Mouse (Mus musculus): Measurements from ENCODE around the gene Rabggtb. TPM values are rescaled to one million over a fixed set of nuclear protein-coding genes. Genes with fewer than 3 reads are reported as not detected.

The Rabggtb gene
- polyA plus RNA-seq, 1 experiment from 2014 or later, result 50.3 TPM

DNA sequence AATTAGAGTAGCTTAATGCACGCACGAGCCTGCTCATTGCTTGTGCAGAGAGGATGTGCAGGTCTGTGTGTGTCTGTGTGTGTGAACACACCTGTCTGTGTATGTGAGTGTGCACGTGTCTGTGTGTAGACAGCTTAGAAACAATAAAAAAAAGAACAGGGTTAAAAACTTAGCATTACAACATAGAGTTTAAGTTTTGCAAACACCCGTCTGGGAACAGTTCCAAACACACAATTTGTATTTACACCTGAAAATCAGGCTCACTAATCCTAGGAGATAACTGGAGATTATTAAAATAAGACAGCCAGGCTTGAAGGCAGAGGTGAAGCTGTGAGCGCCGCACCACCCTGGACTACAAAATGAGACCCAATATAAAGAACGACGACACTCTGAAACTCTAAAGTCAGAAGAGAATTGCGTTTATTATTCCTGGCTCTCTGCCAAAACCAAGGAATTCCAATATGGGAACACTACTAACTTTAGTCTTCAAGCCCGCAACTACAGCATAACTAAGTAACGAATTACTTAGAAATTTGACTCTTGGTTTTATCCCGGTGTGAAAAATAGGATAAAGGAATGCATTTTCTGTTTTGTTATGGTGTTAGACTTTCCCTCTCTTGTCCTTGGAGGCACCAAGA, 30.3 kb upstream of the Rabggtb start:
- ATAC-seq (replicated peaks; ENCODE audit: low FRiP score), result no peak
- H3K9ac ChIP-seq, result peak overlapping the region; percentile 79
- peak overlapping the region; percentile 74 for H3K4me2 ChIP-seq
- peak overlapping the region; percentile 90 for H3K4me3 ChIP-seq (replicated peaks)
- H3K4me1 ChIP-seq, result peaks cover 18% of the 10 kb centered on the region
- H3K27ac ChIP-seq, result peak overlapping the region; percentile 92
- no peaks in the 10 kb centered on the region for H3K27me3 ChIP-seq
- H3K9me3 ChIP-seq (replicated peaks), result no peaks in the 10 kb centered on the region
- WGBS, result 26% methylated on average over 12 of the region's 12 CpGs
- H3K36me3 ChIP-seq, result peaks cover 34% of the 10 kb centered on the region

DNA sequence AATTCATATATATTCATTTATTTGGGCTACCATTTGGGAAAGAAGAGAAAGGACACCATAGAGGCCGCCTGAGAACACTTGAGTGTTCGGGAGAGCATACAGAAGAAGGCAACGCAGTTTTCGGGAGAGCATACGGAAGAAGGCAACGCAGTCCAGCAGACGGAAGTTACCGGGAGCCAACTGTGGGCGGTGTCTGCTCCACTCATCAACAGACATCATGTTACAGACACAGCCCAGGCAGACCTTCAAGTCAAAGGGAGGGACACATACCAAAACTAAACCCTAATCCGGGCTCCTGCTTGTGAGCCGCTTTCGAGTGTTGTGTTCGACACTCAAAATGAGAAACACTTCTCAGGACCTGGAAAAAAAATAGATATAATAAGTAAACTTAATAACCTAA, 28.8 kb upstream of the Rabggtb start:
- H3K27ac ChIP-seq, result no peak overlapping the region
- no peak for ATAC-seq (replicated peaks; ENCODE audit: low FRiP score)
- peaks cover 20% of the 10 kb centered on the region for H3K4me1 ChIP-seq
- H3K4me2 ChIP-seq, result no peak overlapping the region
- no peaks in the 10 kb centered on the region for H3K9me3 ChIP-seq (replicated peaks)
- H3K36me3 ChIP-seq, result peaks cover 50% of the 10 kb centered on the region
- no peak overlapping the region for H3K9ac ChIP-seq
- no peaks in the 10 kb centered on the region for H3K27me3 ChIP-seq
- H3K4me3 ChIP-seq (replicated peaks), result no peak overlapping the region
- 90% methylated on average over 13 of the region's 13 CpGs for WGBS

DNA sequence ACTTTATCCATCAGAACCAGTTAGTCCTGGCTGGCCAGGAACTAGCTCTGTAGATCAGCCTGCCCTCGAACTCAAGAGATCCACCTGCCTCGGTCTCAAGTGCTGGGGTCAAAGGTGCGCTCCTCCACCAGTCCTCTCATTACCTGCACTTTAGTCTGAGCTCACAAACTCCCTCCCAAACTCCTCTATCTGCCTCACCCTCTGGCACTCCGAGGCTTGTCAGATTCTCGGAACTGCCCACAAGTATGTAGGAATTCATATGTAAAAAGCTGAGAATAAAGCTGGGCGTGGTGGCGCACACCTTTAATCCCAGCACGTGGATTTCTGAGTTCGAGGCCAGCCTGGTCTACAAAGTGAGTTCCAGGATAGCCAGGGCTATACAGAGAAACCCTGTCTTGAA, 27.7 kb upstream of the Rabggtb start:
- no peak overlapping the region for H3K4me3 ChIP-seq (replicated peaks)
- H3K9me3 ChIP-seq (replicated peaks), result no peaks in the 10 kb centered on the region
- H3K4me1 ChIP-seq, result peaks cover 20% of the 10 kb centered on the region
- whole genome bisulfite sequencing, result 94% methylated on average over 9 of the region's 9 CpGs
- H3K9ac ChIP-seq, result no peak overlapping the region
- H3K27ac ChIP-seq, result no peak overlapping the region
- no peak overlapping the region for H3K4me2 ChIP-seq
- H3K27me3 ChIP-seq, result no peaks in the 10 kb centered on the region
- no peak for ATAC-seq (replicated peaks; ENCODE audit: low FRiP score)
- H3K36me3 ChIP-seq, result peaks cover 59% of the 10 kb centered on the region

DNA sequence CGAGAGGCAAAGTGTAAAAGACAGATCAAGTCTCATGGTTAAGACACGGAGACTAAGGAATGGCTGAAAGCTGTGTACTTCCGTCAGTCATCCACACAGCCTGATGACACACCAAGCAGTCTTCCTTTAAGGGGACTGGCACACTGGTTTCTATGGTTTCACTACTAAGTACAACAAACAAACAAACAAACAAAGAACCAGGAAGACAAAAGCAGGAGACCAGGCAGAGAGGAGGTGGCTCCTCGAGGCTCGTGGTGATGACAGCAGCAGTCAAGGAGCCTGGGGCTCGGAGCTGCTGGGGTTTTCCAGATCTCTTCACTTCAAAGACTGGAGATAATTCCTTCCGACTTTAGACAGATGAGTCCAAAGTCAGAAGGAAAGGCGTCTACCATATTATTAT, 27.2 kb upstream of the Rabggtb start:
- Histone ChIP-seq H3K4me2 (no peak overlapping the region), H3K4me1 (peaks cover 17% of the 10 kb centered on the region), H3K27ac (no peak overlapping the region), H3K9me3 (replicated peaks) (no peaks in the 10 kb centered on the region), H3K27me3 (no peaks in the 10 kb centered on the region), H3K9ac (no peak overlapping the region), H3K4me3 (replicated peaks) (no peak overlapping the region), H3K36me3 (peaks cover 64% of the 10 kb centered on the region)
- 94% methylated on average over 8 of the region's 8 CpGs for WGBS
- no peak for ATAC-seq (replicated peaks; ENCODE audit: low FRiP score)

DNA sequence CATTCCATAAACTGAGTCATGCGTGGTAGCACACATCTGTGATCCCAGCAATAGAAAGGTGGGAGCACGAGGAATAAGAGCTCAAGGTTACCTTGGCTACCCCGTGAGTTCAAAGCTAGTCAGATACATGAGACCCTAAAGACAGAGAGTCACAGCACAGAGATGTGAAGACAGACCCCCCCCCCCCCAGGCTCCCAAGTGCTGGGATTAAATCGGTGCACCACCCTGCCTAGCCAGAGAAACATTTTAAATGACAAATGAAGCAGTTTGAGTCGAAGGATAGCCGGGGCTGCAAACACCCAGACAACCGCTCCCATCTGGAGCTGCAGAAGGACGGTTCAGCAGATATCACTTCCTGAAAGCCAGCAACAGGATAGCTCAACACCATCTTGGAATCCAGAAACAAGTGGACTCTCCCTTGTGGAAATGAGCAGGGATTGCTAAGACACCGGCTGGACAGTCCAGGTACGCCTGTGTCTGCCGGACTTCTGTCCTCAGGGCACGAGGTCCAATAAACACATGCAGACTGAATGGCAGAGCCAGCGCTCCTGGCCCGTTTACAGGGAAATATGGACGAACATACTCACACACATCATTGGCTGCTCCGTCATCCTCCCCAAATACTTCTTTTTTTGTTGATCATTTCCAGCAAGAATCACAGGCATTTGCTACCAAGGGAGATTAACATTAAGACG, 24.5 kb upstream of the Rabggtb start:
- Histone ChIP-seq H3K27ac (no peak overlapping the region), H3K9me3 (replicated peaks) (no peaks in the 10 kb centered on the region), H3K36me3 (peaks cover 90% of the 10 kb centered on the region), H3K9ac (no peak overlapping the region), H3K4me2 (no peak overlapping the region), H3K4me3 (replicated peaks) (no peak overlapping the region), H3K4me1 (peaks cover 2% of the 10 kb centered on the region; the same call in 1 of the 2 replicates), H3K27me3 (no peaks in the 10 kb centered on the region)
- 84% methylated on average over 17 of the region's 17 CpGs for WGBS
- ATAC-seq (replicated peaks; ENCODE audit: low FRiP score), result no peak

DNA sequence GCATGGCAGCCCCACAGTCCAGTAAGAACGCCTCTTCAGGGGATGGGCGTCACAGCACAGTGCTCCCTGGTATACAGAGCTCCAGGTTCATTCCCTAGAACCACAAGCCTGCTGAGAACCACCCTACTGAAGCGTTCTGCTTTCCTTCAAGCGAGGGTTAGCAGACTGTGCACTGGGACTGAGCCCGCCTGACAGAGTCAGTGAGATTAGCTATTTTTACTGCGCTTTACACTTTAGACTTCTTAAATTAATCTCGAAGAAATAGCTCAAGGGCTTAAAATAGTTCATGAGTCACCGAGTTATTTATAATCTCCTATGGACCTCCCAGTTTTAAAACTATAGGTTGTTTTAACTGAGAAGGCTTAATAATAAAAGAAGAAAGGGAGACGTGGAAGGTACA, 23.1 kb upstream of the Rabggtb start:
- H3K4me3 ChIP-seq (replicated peaks), result no peak overlapping the region
- no peak overlapping the region for H3K27ac ChIP-seq
- no peak overlapping the region for H3K4me2 ChIP-seq
- ATAC-seq (replicated peaks; ENCODE audit: low FRiP score), result no peak
- WGBS, result 82% methylated on average over 9 of the region's 9 CpGs
- peaks cover 93% of the 10 kb centered on the region for H3K36me3 ChIP-seq
- no peak overlapping the region for H3K9ac ChIP-seq
- no peaks in the 10 kb centered on the region for H3K27me3 ChIP-seq
- H3K4me1 ChIP-seq, result peaks cover 2% of the 10 kb centered on the region; the same call in 1 of the 2 replicates
- H3K9me3 ChIP-seq (replicated peaks), result no peaks in the 10 kb centered on the region

DNA sequence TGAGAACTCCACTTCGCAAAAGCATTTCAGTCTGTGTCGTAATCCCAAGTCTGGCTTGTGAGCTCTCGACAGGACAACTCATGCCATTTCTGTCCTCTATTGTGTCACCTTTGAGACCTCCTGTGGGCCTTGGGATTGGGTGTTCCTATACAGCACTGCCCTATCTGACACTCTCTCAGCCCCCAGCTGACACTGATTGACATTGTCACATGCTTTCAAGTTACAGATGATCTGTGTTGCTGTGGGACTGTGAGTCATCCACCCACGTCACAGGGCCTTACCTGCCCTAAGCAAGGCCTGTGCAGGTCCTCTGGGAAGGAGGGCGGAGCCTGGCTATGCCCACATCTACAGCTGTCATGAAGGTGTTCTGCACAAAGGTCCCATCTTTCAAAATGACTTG, 19.7 kb upstream of the Rabggtb start:
- Histone ChIP-seq H3K27me3 (no peaks in the 10 kb centered on the region), H3K36me3 (peaks cover 89% of the 10 kb centered on the region), H3K27ac (no peak overlapping the region), H3K9ac (no peak overlapping the region), H3K9me3 (replicated peaks) (no peaks in the 10 kb centered on the region), H3K4me1 (no peaks in the 10 kb centered on the region; the same call in 1 of the 2 replicates), H3K4me3 (replicated peaks) (no peak overlapping the region), H3K4me2 (no peak overlapping the region)
- ATAC-seq (replicated peaks; ENCODE audit: low FRiP score), result no peak
- WGBS, result 92% methylated on average over 5 of the region's 5 CpGs

DNA sequence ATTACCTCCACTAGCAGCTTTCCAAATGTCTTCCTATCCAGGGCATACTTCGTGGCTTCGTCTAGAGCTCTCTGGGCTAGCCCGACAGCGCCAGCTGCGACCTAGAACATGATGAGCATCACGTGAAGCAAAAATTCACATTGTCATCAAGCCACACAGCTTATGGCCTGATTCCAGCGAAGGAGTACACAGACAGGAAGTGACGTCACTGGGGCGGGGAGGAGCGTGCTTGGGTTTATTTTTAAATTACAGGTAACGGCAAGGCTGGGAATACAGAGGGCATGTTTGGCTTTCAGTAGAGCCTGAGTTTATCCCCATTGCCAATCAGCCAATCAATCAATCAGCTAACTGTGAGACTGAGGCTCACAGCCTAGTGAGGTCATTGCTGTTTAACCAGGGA, 16.7 kb upstream of the Rabggtb start:
- Histone ChIP-seq H3K36me3 (peaks cover 81% of the 10 kb centered on the region), H3K4me2 (no peak overlapping the region), H3K9ac (no peak overlapping the region)

DNA sequence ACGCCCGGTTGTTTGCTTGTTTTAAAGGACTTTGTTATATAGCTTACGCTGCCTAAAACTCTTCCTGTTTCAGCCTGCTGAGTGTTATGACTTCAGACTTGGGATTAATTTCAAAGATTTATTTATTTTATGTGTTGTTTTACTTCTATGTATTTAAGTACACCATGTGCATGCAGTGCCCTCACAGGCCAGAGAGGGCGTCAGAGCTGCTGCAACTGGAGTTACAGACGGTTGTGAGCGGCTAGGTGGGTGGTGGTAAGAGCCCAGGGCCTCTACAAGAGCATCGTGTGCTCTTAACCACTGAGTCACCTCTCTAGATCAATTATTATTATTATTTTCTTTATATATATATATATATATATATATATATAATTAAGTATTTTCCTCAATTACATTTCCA, 13.5 kb upstream of the Rabggtb start:
- no peak overlapping the region for H3K4me3 ChIP-seq (replicated peaks)
- H3K4me1 ChIP-seq, result no peaks in the 10 kb centered on the region
- no peaks in the 10 kb centered on the region for H3K27me3 ChIP-seq
- H3K9ac ChIP-seq, result no peak overlapping the region
- ATAC-seq (replicated peaks; ENCODE audit: low FRiP score), result no peak
- peaks cover 75% of the 10 kb centered on the region for H3K36me3 ChIP-seq
- WGBS, result 92% methylated on average over 7 of the region's 7 CpGs
- no peak overlapping the region for H3K4me2 ChIP-seq
- H3K27ac ChIP-seq, result no peak overlapping the region
- no peaks in the 10 kb centered on the region for H3K9me3 ChIP-seq (replicated peaks)

More for the DNA sequence above, 16.7 kb upstream of the Rabggtb start:
- no peak overlapping the region for H3K4me3 ChIP-seq (replicated peaks)
- 91% methylated on average over 11 of the region's 11 CpGs for WGBS
- ATAC-seq (replicated peaks; ENCODE audit: low FRiP score), result no peak
- no peaks in the 10 kb centered on the region for H3K9me3 ChIP-seq (replicated peaks)
- H3K27me3 ChIP-seq, result no peaks in the 10 kb centered on the region
- no peaks in the 10 kb centered on the region for H3K4me1 ChIP-seq
- no peak overlapping the region for H3K27ac ChIP-seq

DNA sequence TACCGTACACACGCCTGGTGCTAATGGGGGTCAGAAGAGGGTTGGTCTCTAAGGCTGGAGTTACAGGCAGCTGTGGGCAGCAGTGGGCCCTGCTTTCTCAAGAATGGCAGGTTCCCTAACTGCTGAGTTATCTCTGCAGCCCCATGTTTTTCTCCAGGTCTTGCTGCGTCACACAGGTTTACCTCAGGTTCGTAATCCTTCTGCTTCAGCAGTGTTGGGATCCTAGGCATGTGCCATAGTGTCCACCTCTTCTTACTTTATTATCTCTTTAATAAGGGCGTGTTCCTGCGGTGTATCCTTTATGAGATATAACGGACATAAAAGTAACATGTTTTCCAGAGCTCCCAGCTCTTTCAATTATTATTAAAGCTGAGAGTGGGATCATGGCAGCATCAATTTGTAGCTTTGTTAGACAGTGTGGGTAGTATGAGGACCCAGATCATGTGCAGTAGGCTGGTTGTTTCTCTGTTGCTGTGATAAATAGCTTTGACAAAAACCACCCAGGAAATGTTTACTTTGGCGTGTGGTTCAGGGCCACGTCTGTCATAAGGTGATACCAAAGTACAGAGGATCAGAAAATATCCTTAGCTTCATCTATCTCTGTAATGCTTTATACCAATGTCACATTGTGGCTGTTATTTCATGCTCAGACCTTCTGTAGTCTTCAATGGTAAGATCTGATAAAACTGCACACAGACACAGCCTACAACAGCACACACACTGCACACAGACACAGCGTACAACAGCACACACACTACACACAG, 8.5 kb upstream of the Rabggtb start:
- Histone ChIP-seq H3K27ac (no peak overlapping the region), H3K27me3 (no peaks in the 10 kb centered on the region), H3K4me1 (0 out of 2 replicates have a peak, but pooled peaks cover 5% of the 10 kb centered on the region), H3K4me3 (replicated peaks) (no peak overlapping the region), H3K36me3 (peaks cover 45% of the 10 kb centered on the region), H3K4me2 (no peak overlapping the region), H3K9me3 (replicated peaks) (no peaks in the 10 kb centered on the region), H3K9ac (no peak overlapping the region)
- 90% methylated on average over 10 of the region's 10 CpGs for WGBS
- ATAC-seq (replicated peaks; ENCODE audit: low FRiP score), result no peak

DNA sequence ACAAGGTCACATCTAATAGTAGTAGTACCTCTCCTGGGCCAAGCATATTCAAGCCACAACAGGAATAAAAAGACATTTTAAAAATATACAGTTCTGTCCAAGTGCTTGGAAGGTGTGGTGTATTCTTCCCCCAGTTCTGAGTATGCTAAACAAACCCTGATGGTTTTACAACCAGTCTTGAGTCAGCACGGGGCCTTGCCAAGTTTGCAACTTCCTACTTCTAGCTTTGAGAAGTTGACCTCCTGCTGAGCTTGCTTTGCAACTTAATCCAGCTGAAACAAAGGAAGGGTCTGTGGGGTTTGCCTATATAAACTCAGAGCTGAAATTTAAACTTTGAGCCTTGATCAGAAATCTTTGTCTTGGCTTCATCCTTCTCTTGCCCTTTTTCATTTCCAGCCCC, 4.4 kb upstream of the Rabggtb start:
- Histone ChIP-seq H3K4me3 (replicated peaks) (no peak overlapping the region), H3K36me3 (peaks cover 12% of the 10 kb centered on the region; the same call in 1 of the 2 replicates), H3K27ac (peak overlapping the region; percentile 27; the same call in 1 of the 2 replicates), H3K9me3 (replicated peaks) (no peaks in the 10 kb centered on the region), H3K9ac (no peak overlapping the region), H3K4me2 (no peak overlapping the region), H3K4me1 (peaks cover 13% of the 10 kb centered on the region), H3K27me3 (no peaks in the 10 kb centered on the region)
- no peak for ATAC-seq (replicated peaks; ENCODE audit: low FRiP score)
- WGBS, result 3% methylated on average over 1 of the region's 1 CpGs

All from kidney, embryonic 15.5 days (tissue).